Mouse (Mus musculus): Measurements from ENCODE around the gene Elmo1. TPM values are rescaled to one million over a fixed set of nuclear protein-coding genes. Genes with fewer than 3 reads are reported as not detected.
"Not testable (repeated sequence)": the region's sequence is repeated elsewhere in the genome, so short reads cannot be mapped to it uniquely, and the experiment has no call there.

Elmo1 gene
- polyA plus RNA-seq, 1 experiment from 2014 or later, result 49.6 TPM

DNA sequence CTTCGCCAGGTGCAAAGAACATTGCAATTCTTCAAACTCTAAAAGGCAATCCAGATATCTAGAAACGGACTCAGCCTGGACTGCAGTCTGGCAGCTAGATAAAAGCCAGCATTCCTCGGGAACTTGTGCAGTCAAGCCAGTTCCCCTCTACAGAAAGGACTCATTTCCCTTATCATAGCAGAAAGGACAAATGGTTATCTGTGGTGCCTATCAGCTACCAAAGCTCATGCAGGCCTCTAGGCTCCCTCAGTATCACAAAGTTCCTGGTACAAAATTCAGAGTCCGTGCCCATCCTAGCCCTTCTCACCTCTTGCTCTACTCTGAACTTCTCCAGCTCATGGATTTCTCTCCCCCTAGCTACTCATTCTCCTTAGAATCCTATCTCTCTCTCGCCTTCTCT lies 542.1 kb downstream of the Elmo1 start:
- Histone ChIP-seq H3K4me2 (ENCODE audit: low read length) (no peak overlapping the region), H3K4me3 (ENCODE audit: low read length) (no peak overlapping the region), H3K4me1 (ENCODE audit: control insufficient read depth, insufficient read depth, low read depth, low read length) (no peaks in the 10 kb centered on the region; the same call in 1 of the 2 replicates), H3K27me3 (replicated peaks; ENCODE audit: control insufficient read depth, insufficient read depth, low read length) (no peaks in the 10 kb centered on the region), H3K27ac (ENCODE audit: low read depth, low read length) (no peak overlapping the region), H3K36me3 (ENCODE audit: control insufficient read depth, insufficient read depth, low read length) (no peaks in the 10 kb centered on the region), H3K9me3 (ENCODE audit: control insufficient read depth, low read length) (no peaks in the 10 kb centered on the region), H3K9ac (ENCODE audit: low read depth, low read length) (no peak overlapping the region)
- WGBS, result 86% methylated on average over 5 of the region's 5 CpGs
- ATAC-seq, result no peak

DNA sequence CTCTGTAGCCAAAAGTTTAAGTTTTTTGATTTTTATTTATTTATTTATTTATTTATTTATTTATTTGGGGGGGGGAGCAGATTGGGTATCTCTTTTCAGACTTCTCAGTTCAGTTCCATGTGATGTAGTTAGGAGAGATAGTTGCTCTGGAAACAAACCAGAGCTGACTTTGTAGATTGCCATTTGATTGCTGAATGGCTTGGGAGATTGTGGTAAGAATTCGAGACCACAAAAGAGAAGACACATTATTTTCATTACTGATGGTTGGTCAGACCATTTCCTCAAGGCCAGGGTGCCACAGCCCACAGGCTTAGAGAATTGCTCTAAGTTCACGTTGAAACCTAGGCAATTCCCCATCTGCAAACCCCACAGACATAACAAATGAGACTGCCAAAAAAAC lies 544.3 kb downstream of the Elmo1 start:
- H3K9me3 ChIP-seq (ENCODE audit: control insufficient read depth, low read length); H3K36me3 ChIP-seq (ENCODE audit: control insufficient read depth, insufficient read depth, low read length); H3K27me3 ChIP-seq (replicated peaks; ENCODE audit: control insufficient read depth, insufficient read depth, low read length); H3K9ac ChIP-seq (ENCODE audit: low read depth, low read length); H3K4me3 ChIP-seq (ENCODE audit: low read length); H3K4me1 ChIP-seq (ENCODE audit: control insufficient read depth, insufficient read depth, low read depth, low read length); H3K4me2 ChIP-seq (ENCODE audit: low read length); H3K27ac ChIP-seq (ENCODE audit: low read depth, low read length); ATAC-seq: not testable (repeated sequence)
- 73% methylated on average over 1 of the region's 2 CpGs for WGBS

DNA sequence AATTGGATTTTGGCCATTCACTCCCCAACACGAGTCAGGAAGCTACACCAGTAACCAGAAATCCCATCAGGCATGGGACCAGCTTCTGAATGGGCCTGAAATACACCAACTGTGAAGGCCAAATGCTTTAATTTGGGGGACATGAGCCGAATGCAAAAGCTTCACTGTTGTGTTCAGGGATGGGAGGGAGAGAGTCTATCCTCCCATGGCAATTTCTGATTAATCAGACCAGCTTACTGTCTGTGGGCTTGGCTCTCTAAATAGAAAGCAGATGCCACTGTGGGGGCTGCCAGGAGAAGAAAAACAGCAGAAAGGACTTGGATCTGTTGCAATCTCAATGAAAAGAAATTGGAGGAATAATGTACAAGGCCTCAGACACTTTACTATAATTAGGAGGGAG lies 545.2 kb downstream of the Elmo1 start:
- Histone ChIP-seq H3K4me3 (ENCODE audit: low read length) (no peak overlapping the region), H3K9ac (ENCODE audit: low read depth, low read length) (no peak overlapping the region), H3K4me2 (ENCODE audit: low read length) (no peak overlapping the region), H3K27ac (ENCODE audit: low read depth, low read length) (peak overlapping the region; percentile 51; the same call in 1 of the 2 replicates), H3K4me1 (ENCODE audit: control insufficient read depth, insufficient read depth, low read depth, low read length) (no peaks in the 10 kb centered on the region; the same call in 1 of the 2 replicates), H3K36me3 (ENCODE audit: control insufficient read depth, insufficient read depth, low read length) (no peaks in the 10 kb centered on the region), H3K27me3 (replicated peaks; ENCODE audit: control insufficient read depth, insufficient read depth, low read length) (no peaks in the 10 kb centered on the region), H3K9me3 (ENCODE audit: control insufficient read depth, low read length) (no peaks in the 10 kb centered on the region)
- peak; percentile 83 for ATAC-seq
- WGBS, result 51% methylated on average over 2 of the region's 2 CpGs

Measured in hindbrain, embryonic 16.5 days (tissue).